Mouse (Mus musculus) ovary, postnatal 14 days (tissue): Measurements from ENCODE around the gene Scap.
"Not testable (repeated sequence)": the region's sequence is repeated elsewhere in the genome, so short reads cannot be mapped to it uniquely, and the experiment has no call there.

ENCODE experiments used
- DNase-seq: peaks from one replicate; pipeline ENCODE4 v3.0.0; 2022; ENCODE audit warnings: low spot score

The Scap gene

GRCm38 (mm10) chr9:110330913-110331312 is 2.2 kb upstream of the Scap start:
- not testable (repeated sequence) for DNase-seq

- DNase-seq = no peak
Observed at GRCm38 (mm10) chr9:110333896-110334259, 790 bp downstream of the Scap start.

GRCm38 (mm10) chr9:110334849-110335248 is 1.8 kb downstream of the Scap start:
- DNase-seq = no peak

GRCm38 (mm10) chr9:110340037-110340750 is 7.1 kb downstream of the Scap start:
- no peak for DNase-seq

- no peak for DNase-seq
Observed at GRCm38 (mm10) chr9:110342008-110342407, 8.9 kb downstream of the Scap start.

GRCm38 (mm10) chr9:110343805-110344204 is 10.7 kb downstream of the Scap start:
- DNase-seq = no peak

GRCm38 (mm10) chr9:110345057-110345739 is 12.1 kb downstream of the Scap start:
- no peak for DNase-seq

GRCm38 (mm10) chr9:110348899-110349298 is 15.8 kb downstream of the Scap start:
- no peak for DNase-seq

- DNase-seq = no peak
Observed at GRCm38 (mm10) chr9:110350188-110350587, 17.1 kb downstream of the Scap start.

- DNase-seq = no peak
Observed at GRCm38 (mm10) chr9:110350612-110351011, 17.5 kb downstream of the Scap start.

GRCm38 (mm10) chr9:110351350-110351749 is 18.3 kb downstream of the Scap start:
- DNase-seq = no peak

GRCm38 (mm10) chr9:110351932-110352632 is 19.0 kb downstream of the Scap start:
- DNase-seq = no peak

- DNase-seq = no peak
Observed at GRCm38 (mm10) chr9:110358341-110358740, 25.3 kb downstream of the Scap start.

- no peak for DNase-seq
Observed at GRCm38 (mm10) chr9:110361299-110361698, 28.2 kb downstream of the Scap start.

GRCm38 (mm10) chr9:110362337-110362736 is 29.2 kb downstream of the Scap start:
- no peak for DNase-seq

- DNase-seq = no peak
Observed at GRCm38 (mm10) chr9:110366746-110367145, 33.7 kb downstream of the Scap start.

- DNase-seq = no peak
Observed at GRCm38 (mm10) chr9:110369860-110370259, 36.8 kb downstream of the Scap start.

GRCm38 (mm10) chr9:110373871-110374270 is 40.8 kb downstream of the Scap start:
- DNase-seq = no peak

GRCm38 (mm10) chr9:110375668-110376067 is 42.6 kb downstream of the Scap start:
- no peak for DNase-seq

- not testable (repeated sequence) for DNase-seq
Observed at GRCm38 (mm10) chr9:110377655-110378054, 44.6 kb downstream of the Scap start.

- no peak for DNase-seq
Observed at GRCm38 (mm10) chr9:110379361-110379760, 46.3 kb downstream of the Scap start.

GRCm38 (mm10) chr9:110380662-110381061 is 47.6 kb downstream of the Scap start:
- DNase-seq = no peak

GRCm38 (mm10) chr9:110381292-110381691 is 48.2 kb downstream of the Scap start:
- DNase-seq = no peak
